Mouse (Mus musculus) hindbrain, postnatal 0 days (tissue): Measurements from ENCODE around the gene Ssc5d. TPM values are rescaled to one million over a fixed set of nuclear protein-coding genes. Genes with fewer than 3 reads are reported as not detected.
A peak's percentile ranks its signal among the peaks of the same experiment; 100 is the strongest.

ENCODE experiments used
- ATAC-seq: fragments of 200-750 bp; cut with Nextera tagmentation; 2 replicates; pipeline ENCODE4 v1.8.0; 2017; ENCODE audit warnings: mild to moderate bottlenecking, moderate TSS enrichment, moderate library complexity
- DNase-seq: peaks from one replicate; pipeline ENCODE4 v3.0.0-alpha.2; 2015; ENCODE audit warnings: low spot score
- H3K27ac ChIP-seq: fragments of 300-500 bp; sonication (generic); 2 replicates; pipeline ENCODE4 v1.5.1; 2014; ENCODE audit warnings: mild to moderate bottlenecking
- H3K27me3 ChIP-seq: fragments of 300-500 bp; sonication (generic); 2 replicates; pipeline ENCODE4 v1.6.1; 2014; ENCODE audit warnings: low read length, mixed read lengths; ENCODE audit not compliant: insufficient read depth
- H3K36me3 ChIP-seq: fragments of 300-500 bp; sonication (generic); 2 replicates; pipeline ENCODE4 v1.6.1; 2014; ENCODE audit warnings: low read length, mixed read lengths; ENCODE audit not compliant: insufficient read depth
- H3K4me1 ChIP-seq: fragments of 300-500 bp; sonication (generic); 2 replicates; pipeline ENCODE4 v1.6.1; 2014; ENCODE audit warnings: antibody characterized with exemption, low read length, mixed read lengths; ENCODE audit not compliant: insufficient read depth
- H3K4me2 ChIP-seq: fragments of 300-500 bp; sonication (generic); 2 replicates; pipeline ENCODE4 v1.6.1; 2014; ENCODE audit warnings: low read depth, mild to moderate bottlenecking, low read length, moderate library complexity, mixed read lengths
- H3K4me3 ChIP-seq: fragments of 300-500 bp; sonication (generic); 2 replicates; pipeline ENCODE4 v1.5.1; 2014; ENCODE audit warnings: low read length
- H3K9ac ChIP-seq: fragments of 300-500 bp; sonication (generic); replicated peaks from 2 replicates; pipeline ENCODE4 v1.6.1; 2014; ENCODE audit warnings: mild to moderate bottlenecking, low read length, moderate library complexity, mixed read lengths
- H3K9me3 ChIP-seq: fragments of 300-500 bp; sonication (generic); 2 replicates; pipeline ENCODE4 v1.6.1; 2016; ENCODE audit warnings: low read length, mixed read lengths
- CTCF ChIP-seq: IDR thresholded peaks from 2 replicates; pipeline ENCODE4 v1.5.1; 2016; ENCODE audit warnings: antibody characterized with exemption, control low read depth, low read depth
- WGBS: fragments of 180-500 bp; shearing (Covaris S2); extraction: QIAGEN DNeasy Blood & Tissue Kit; methylation state at CpG from one replicate; pipeline ENCODE4 v1.1.7; 2014; 5-methylcytosine and 5-hydroxymethylcytosine counted together
- polyA plus RNA-seq: library from polyadenylated mRNA; unstranded; fragments of >200 nt; fragmentation: Nextera tagmentation; extraction: Ambion mirVana; gene quantifications from 2 replicates; pipeline ENCODE4 v1.2.1, GENCODE M21; 2015
- total RNA-seq: library from RNA; depleted of rRNA; stranded (reverse); fragments of >200 nt; gene quantifications from 2 replicates; pipeline ENCODE4 v1.2.3, GENCODE M21; 2014

Ssc5d gene
- total and polyA plus RNA-seq, 2 experiments from 2014 or later: 1.0 to 2.5 TPM

DNA sequence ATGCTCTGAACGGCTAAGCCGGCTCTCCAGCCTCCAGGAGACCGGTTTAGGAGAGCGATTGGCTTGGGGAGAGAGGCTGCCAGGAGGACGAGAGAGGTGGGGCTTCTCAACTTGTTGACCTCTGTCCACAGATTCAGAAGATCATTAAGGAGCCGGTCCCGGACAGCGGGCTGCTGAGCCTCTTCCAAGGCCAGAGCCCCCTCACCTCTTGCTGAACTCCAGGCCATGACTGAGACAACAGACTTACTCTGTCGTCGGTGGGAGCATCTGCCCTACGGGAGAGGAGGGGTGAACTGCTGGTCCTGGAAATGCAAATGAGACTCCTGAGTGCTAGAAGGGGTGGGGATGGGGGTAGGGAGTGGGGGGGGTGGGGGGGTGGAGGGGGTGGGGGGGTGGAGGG, 30.4 kb upstream of the Ssc5d start:
- H3K4me3 ChIP-seq: no peak overlapping the region
- ATAC-seq (no peak), DNase-seq (no peak)
- H3K27me3 ChIP-seq: no peaks in the 10 kb centered on the region
- no peaks in the 10 kb centered on the region for H3K9me3 ChIP-seq
- no peaks in the 10 kb centered on the region for H3K36me3 ChIP-seq
- 65% methylated on average over 11 of the region's 11 CpGs for WGBS
- TF ChIP-seq CTCF: no peak
- no peak overlapping the region for H3K9ac ChIP-seq
- H3K4me2 ChIP-seq: no peak overlapping the region
- H3K4me1 ChIP-seq: 0 out of 2 replicates have a peak, but pooled peaks cover 6% of the 10 kb centered on the region
- H3K27ac ChIP-seq: no peak overlapping the region

DNA sequence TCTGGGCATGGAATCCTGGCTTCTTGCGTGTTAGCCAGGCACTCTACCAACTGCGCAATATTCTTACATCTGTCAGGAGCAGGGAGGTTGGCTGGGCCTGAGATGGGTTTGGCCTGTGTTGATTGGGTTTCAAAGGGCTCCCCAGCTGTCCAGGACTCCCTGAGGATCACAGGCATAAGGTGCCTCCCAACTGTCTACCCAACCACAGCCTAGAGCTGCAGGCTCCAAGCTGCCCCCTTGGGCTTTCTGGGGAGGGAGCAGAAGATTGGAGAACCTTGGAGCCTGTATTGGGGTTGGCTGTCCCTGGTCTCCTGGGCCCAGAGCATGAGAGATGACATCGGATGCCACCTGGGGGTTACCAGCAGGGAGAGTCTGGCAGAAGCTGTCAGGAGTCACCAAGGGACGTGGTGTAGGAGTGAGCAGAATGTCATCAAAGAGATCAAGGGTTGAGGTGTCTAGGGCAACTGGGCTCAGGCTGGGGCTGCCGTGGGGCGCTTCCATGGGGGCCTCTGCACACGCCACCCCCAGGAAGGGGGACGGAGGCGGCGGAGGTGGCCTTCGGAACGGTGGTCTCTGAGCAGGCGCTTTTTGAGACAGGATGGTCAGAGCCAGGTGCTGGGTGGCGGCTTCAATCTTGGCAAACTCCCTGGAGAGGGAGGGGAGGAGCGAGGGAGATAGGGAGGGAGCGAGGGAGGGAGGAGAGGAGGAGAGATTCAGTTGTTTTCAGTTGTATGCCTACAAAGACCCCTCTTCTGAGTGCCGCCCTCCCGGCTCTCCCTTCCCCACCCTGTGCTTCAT, 26.5 kb upstream of the Ssc5d start:
- Histone ChIP-seq H3K4me2 (peak overlapping the region; percentile 58), H3K27me3 (no peaks in the 10 kb centered on the region), H3K9me3 (no peaks in the 10 kb centered on the region), H3K27ac (peak overlapping the region; percentile 54), H3K9ac (peak overlapping the region; percentile 49), H3K36me3 (no peaks in the 10 kb centered on the region), H3K4me3 (peak overlapping the region; percentile 33), H3K4me1 (0 out of 2 replicates have a peak, but pooled peaks cover 6% of the 10 kb centered on the region)
- DNase-seq (peak; percentile 46), ATAC-seq (peak; percentile 61)
- WGBS: 20% methylated on average over 18 of the region's 18 CpGs
- TF ChIP-seq CTCF: no peak

DNA sequence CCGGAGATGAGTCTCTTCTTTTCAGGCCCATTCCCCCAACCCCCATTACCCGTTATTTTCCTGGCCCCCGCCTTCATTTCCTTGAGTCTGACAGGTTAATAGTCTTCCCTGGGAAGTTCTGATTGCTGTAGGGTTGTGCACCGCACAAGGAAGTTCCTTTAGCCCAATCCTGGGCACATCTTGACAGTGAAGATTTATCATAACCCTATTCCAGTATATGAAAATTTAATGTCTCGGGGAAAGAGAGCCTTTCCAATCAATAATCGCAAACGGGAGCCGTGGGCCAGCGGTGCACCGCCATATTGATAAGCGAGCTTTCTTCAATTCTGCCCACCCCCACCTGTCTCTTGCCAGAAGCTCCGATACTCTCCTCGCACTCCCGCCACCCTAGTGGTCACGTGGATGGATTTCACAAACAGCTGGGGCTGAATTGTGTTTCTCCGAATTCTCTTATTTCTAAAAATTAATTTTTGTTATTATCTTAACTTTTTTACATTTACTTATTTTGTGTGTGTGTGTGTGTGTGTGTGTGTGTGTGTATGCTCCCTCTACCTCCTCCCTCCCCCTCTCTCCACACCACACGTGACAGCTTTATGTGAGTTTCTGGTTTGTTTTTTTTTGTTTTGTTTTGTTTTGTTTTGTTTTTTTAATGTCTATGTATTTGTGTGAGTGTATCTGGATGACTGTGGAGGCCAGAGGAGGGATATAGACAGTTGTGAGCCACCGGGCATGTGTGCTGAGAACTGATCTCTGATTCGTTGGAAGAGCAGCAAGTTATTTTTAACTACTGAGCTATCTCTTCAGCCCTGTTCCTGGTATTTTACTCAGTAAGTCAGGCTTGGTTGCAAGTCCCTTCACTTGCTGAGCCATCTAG, 25.7 kb upstream of the Ssc5d start:
- WGBS: 4% methylated on average over 19 of the region's 19 CpGs
- Histone ChIP-seq H3K4me1 (0 out of 2 replicates have a peak, but pooled peaks cover 6% of the 10 kb centered on the region), H3K9ac (peak overlapping the region; percentile 49), H3K4me3 (peak overlapping the region; percentile 33), H3K36me3 (no peaks in the 10 kb centered on the region), H3K27me3 (no peaks in the 10 kb centered on the region), H3K27ac (peak overlapping the region; percentile 54), H3K4me2 (peak overlapping the region; percentile 58), H3K9me3 (no peaks in the 10 kb centered on the region)
- no peak for TF ChIP-seq CTCF
- DNase-seq (peak; percentile 69), ATAC-seq (peak; percentile 67)

DNA sequence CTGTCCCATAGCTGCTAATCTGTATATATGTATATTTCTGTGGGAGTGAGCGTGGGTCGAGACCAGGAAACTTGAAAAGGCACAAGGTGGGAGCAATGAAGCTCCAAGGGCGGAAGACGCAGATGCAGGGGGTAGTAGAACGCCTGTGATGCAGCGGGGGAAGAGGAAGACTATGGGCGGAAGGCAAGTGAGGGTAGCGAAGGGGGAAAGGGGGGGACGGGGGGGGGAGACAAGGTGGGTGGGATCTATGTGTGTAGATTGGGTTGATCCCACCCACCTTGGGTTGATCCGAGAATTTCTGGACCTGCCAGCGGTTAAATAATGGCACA, 25.1 kb upstream of the Ssc5d start:
- peak overlapping the region; percentile 33 for H3K4me3 ChIP-seq
- H3K9me3 ChIP-seq: no peaks in the 10 kb centered on the region
- peak overlapping the region; percentile 58 for H3K4me2 ChIP-seq
- ATAC-seq (no peak), DNase-seq (no peak)
- peak overlapping the region; percentile 22; the same call in 1 of the 2 replicates for H3K27ac ChIP-seq
- no peaks in the 10 kb centered on the region for H3K36me3 ChIP-seq
- TF ChIP-seq CTCF: no peak
- 0 out of 2 replicates have a peak, but pooled peaks cover 6% of the 10 kb centered on the region for H3K4me1 ChIP-seq
- H3K27me3 ChIP-seq: no peaks in the 10 kb centered on the region
- 26% methylated on average over 11 of the region's 11 CpGs for WGBS
- no peak overlapping the region for H3K9ac ChIP-seq

DNA sequence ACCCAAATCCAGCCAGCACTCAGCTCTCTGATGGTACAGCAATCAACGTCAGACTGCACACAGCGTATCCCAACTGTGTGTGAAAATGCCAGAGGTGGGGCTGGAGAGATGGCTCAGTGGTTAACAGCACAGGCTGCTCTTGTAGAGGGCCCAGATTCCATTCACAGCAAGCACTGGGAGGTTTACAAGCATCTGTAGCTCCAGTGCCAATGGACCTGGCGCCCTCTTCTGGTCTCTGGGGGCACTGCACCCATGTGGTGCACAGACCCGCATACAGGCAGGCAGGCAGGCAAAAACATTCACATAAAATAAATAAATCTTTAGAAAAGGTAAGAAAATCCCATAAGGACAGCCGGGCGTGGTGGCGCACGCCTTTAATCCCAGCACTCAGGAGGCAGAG, 24.4 kb upstream of the Ssc5d start:
- Histone ChIP-seq H3K9me3 (no peaks in the 10 kb centered on the region), H3K27ac (no peak overlapping the region), H3K36me3 (no peaks in the 10 kb centered on the region), H3K4me2 (0 out of 2 replicates have a peak overlapping the region, but pooled peaks have one; percentile 58), H3K4me3 (no peak overlapping the region), H3K9ac (no peak overlapping the region), H3K4me1 (0 out of 2 replicates have a peak, but pooled peaks cover 6% of the 10 kb centered on the region), H3K27me3 (no peaks in the 10 kb centered on the region)
- ATAC-seq (peak; percentile 19; the same call in 1 of the 2 replicates), DNase-seq (peak; percentile 46)
- WGBS: 51% methylated on average over 8 of the region's 8 CpGs
- TF ChIP-seq CTCF: peak; percentile 71

DNA sequence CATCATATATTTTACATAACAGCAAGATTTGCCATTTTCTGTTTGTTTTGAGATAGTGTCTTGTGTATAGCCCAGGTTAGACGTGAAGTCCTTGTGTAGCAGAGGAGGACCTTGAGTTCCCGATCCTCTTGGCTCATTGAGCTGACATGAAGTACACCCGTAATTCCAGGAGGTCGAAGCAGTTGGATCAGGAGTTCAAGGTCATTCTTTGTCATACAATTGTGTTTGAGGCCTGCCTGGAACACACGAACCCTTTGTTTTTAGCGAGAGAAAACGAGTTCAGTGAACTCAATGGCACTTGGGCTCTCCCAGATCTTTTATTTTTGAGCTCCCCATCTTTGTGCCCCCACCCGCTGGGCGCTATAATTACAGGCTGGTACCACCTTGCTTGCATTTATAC, 23.2 kb upstream of the Ssc5d start:
- H3K9ac ChIP-seq: no peak overlapping the region
- H3K9me3 ChIP-seq: no peaks in the 10 kb centered on the region
- H3K4me2 ChIP-seq: no peak overlapping the region
- DNase-seq (no peak), ATAC-seq (no peak)
- TF ChIP-seq CTCF: no peak
- H3K27ac ChIP-seq: no peak overlapping the region
- H3K27me3 ChIP-seq: no peaks in the 10 kb centered on the region
- H3K4me3 ChIP-seq: no peak overlapping the region
- H3K4me1 ChIP-seq: 0 out of 2 replicates have a peak, but pooled peaks cover 6% of the 10 kb centered on the region
- WGBS: 78% methylated on average over 9 of the region's 9 CpGs
- no peaks in the 10 kb centered on the region for H3K36me3 ChIP-seq
